Comparison of ENCODE assay signal across 8 mouse cellular contexts in genomic region chr1:30950456-30950835, GRCm38 (mm10). TPM values are rescaled to one million over a fixed set of nuclear protein-coding genes. Genes with fewer than 3 reads are reported as not detected.
DNase-seq lines count a peak whose midpoint lies in the region; ATAC-seq and TF ChIP-seq lines count a peak whose summit lies in the region.

No protein-coding gene starts in this region.

- no peak for ATAC-seq in heart, embryonic 11.5 days (replicated peaks; ENCODE audit: insufficient number of reproducible peaks, low FRiP score, low TSS enrichment)
- no peak for ATAC-seq in hindbrain, embryonic 11.5 days (ENCODE audit: low FRiP score)
- ATAC-seq in midbrain, embryonic 12.5 days (ENCODE audit: low FRiP score, low read depth) = no peak

- H3K27ac ChIP-seq in heart, embryonic 11.5 days (ENCODE audit: low read depth, low read length) = peak overlapping the region; percentile 99
- peak overlapping the region; percentile 98 for H3K27ac ChIP-seq in MEL (ENCODE audit: control insufficient read depth, low read depth, low read length)
- peak overlapping the region; percentile 97 for H3K27ac ChIP-seq in hindbrain, embryonic 11.5 days (ENCODE audit: low read depth, low read length)
- peak overlapping the region; percentile 99 for H3K27ac ChIP-seq in midbrain, embryonic 12.5 days (replicated peaks)

- H3K4me3 ChIP-seq in heart, embryonic 11.5 days (ENCODE audit: low read depth, low read length) = peak overlapping the region; percentile 90
- peak overlapping the region; percentile 44 to 82 for H3K4me3 ChIP-seq in MEL (ENCODE audit: control insufficient read depth in 1 of 2, insufficient read depth in 1 of 2, low read depth in 2 of 2, low read length in 2 of 2)
- H3K4me3 ChIP-seq in hindbrain, embryonic 11.5 days (ENCODE audit: low read depth, low read length) = peak overlapping the region; percentile 92
- peak overlapping the region; percentile 81 for H3K4me3 ChIP-seq in midbrain, embryonic 12.5 days

- H3K27me3 ChIP-seq in heart, embryonic 11.5 days (ENCODE audit: control insufficient read depth, insufficient read depth, low read length) = no peaks in the 10 kb centered on the region
- no peaks in the 10 kb centered on the region for H3K27me3 ChIP-seq in MEL (ENCODE audit: control insufficient read depth in 1 of 2, insufficient read depth in 2 of 2, low read length in 2 of 2)
- H3K27me3 ChIP-seq in hindbrain, embryonic 11.5 days (ENCODE audit: control insufficient read depth, insufficient read depth, low read length) = no peaks in the 10 kb centered on the region
- H3K27me3 ChIP-seq in midbrain, embryonic 12.5 days = no peaks in the 10 kb centered on the region

- WGBS in heart, embryonic 11.5 days (ENCODE audit: insufficient replicate concordance) = 49% methylated on average over 5 of the region's 5 CpGs
- WGBS in hindbrain, embryonic 11.5 days = 55% methylated on average over 5 of the region's 5 CpGs
- 43% methylated on average over 5 of the region's 5 CpGs for WGBS in midbrain, embryonic 12.5 days

- no peaks in the 10 kb centered on the region for H3K9me3 ChIP-seq in heart, embryonic 11.5 days (replicated peaks; ENCODE audit: control insufficient read depth, low read length)
- H3K9me3 ChIP-seq in MEL (replicated peaks; ENCODE audit: insufficient read depth, low read length) = no peaks in the 10 kb centered on the region
- no peaks in the 10 kb centered on the region for H3K9me3 ChIP-seq in hindbrain, embryonic 11.5 days (ENCODE audit: control insufficient read depth, low read length)
- no peaks in the 10 kb centered on the region for H3K9me3 ChIP-seq in midbrain, embryonic 12.5 days

- H3K36me3 ChIP-seq in heart, embryonic 11.5 days (ENCODE audit: control insufficient read depth, insufficient read depth, low read length) = no peaks in the 10 kb centered on the region
- peaks cover 5 to 15% of the 10 kb centered on the region in 2 experiments for H3K36me3 ChIP-seq in MEL (ENCODE audit: control insufficient read depth in 1 of 2, insufficient read depth in 2 of 2, low read length in 2 of 2)
- H3K36me3 ChIP-seq in hindbrain, embryonic 11.5 days (ENCODE audit: control insufficient read depth, insufficient read depth, low read length) = no peaks in the 10 kb centered on the region
- no peaks in the 10 kb centered on the region for H3K36me3 ChIP-seq in midbrain, embryonic 12.5 days

- intact Hi-C loops in heart, postnatal 36 days (cut with DNase I) = no loop called here

- no peak for TF ChIP-seq RAD21 in MEL (IDR thresholded peaks at IDR 0.05; ENCODE audit: low read depth, low read length)

- peak overlapping the region; percentile 71 for H3K4me2 ChIP-seq in heart, embryonic 11.5 days
- H3K4me2 ChIP-seq in hindbrain, embryonic 11.5 days (replicated peaks; ENCODE audit: low read depth, low read length) = peak overlapping the region; percentile 48
- peak overlapping the region; percentile 55 for H3K4me2 ChIP-seq in midbrain, embryonic 12.5 days (replicated peaks)

- H3K4me1 ChIP-seq in heart, embryonic 11.5 days (ENCODE audit: control insufficient read depth, insufficient read depth, low read length) = peaks cover 2% of the 10 kb centered on the region; the same call in 1 of the 2 replicates
- H3K4me1 ChIP-seq in MEL (ENCODE audit: control insufficient read depth in 1 of 2, insufficient read depth in 2 of 2, low read length in 2 of 2) = peaks cover 0 to 3% of the 10 kb centered on the region in 2 experiments; a peak in 1 of 4 replicates
- no peaks in the 10 kb centered on the region for H3K4me1 ChIP-seq in hindbrain, embryonic 11.5 days (replicated peaks; ENCODE audit: control insufficient read depth, insufficient read depth, low read length)
- H3K4me1 ChIP-seq in midbrain, embryonic 12.5 days = peaks cover 19% of the 10 kb centered on the region

- peaks cover 23% of the 10 kb centered on the region for H3K79me2 ChIP-seq in MEL (ENCODE audit: control insufficient read depth, insufficient read depth, low read length, poor library complexity)

- TF ChIP-seq EP300 in MEL (IDR thresholded peaks at IDR 0.05; ENCODE audit: low read depth in 1 of 2, low read length in 2 of 2) = no peak; a peak in 1 of 4 replicates

- no peak for TF ChIP-seq CTCF in MEL (IDR thresholded peaks at IDR 0.05 in 2 of 3, conservative IDR thresholded peaks at IDR 0.05 in 1 of 3; ENCODE audit: control insufficient read depth in 1 of 3, insufficient read depth in 1 of 3, low read depth in 2 of 3, low read length in 3 of 3, poor library complexity in 1 of 3, severe bottlenecking in 1 of 3)

- no peak for TF ChIP-seq POLR2A in MEL (IDR thresholded peaks at IDR 0.05; ENCODE audit: control insufficient read depth in 1 of 2, insufficient read depth in 1 of 2, low read depth in 1 of 2, low read length in 2 of 2, poor library complexity in 1 of 2)

- DNase-seq in heart, postnatal 36 days = no peak
- DNase-seq in MEL (ENCODE audit: low read depth, low spot score) = no peak
- DNase-seq in hindbrain, embryonic 11.5 days (ENCODE audit: low spot score) = peak; percentile 42
- no peak for DNase-seq in adrenal gland, adult 18-20 months (ENCODE audit: low spot score in 2 of 2)
- DNase-seq in ovary, postnatal 14 days (ENCODE audit: low spot score) = no peak
- DNase-seq in thymus, postnatal 0 days (ENCODE audit: low spot score) = no peak

- H3K9ac ChIP-seq in heart, embryonic 11.5 days (ENCODE audit: low read depth, low read length) = peak overlapping the region; percentile 87
- H3K9ac ChIP-seq in MEL (ENCODE audit: control insufficient read depth, low read depth, low read length, poor library complexity, severe bottlenecking) = peak overlapping the region; percentile 84
- H3K9ac ChIP-seq in hindbrain, embryonic 11.5 days (ENCODE audit: low read depth, low read length) = peak overlapping the region; percentile 78
- H3K9ac ChIP-seq in midbrain, embryonic 12.5 days (replicated peaks) = peak overlapping the region; percentile 75

TF ChIP-seq in MEL, 35 proteins besides CTCF, POLR2A, EP300 and RAD21:
- no peak for TF ChIP-seq MAX (IDR thresholded peaks at IDR 0.05; ENCODE audit: low read length)

RNA-seq across cellular contexts. Expression of gene AC153137.1, which starts 27.3 kb away (rescaled TPM):
- not detected in 2 replicates for polyA plus RNA-seq in heart, embryonic 11.5 days (2014; fragmentation: Nextera tagmentation; extraction: Ambion mirVana)
- total RNA-seq in heart, postnatal 36 days (2021) = not detected
- total RNA-seq in MEL (2012; rRNA removed) = not detected in 2 replicates
- not detected for polyA plus RNA-seq in MEL (2012; ENCODE audit: insufficient read depth in 1 of 2, insufficient read length in 2 of 2, low read depth in 1 of 2, low replicate concordance in 2 of 2, missing spikeins in 1 of 2)
- polyA plus RNA-seq in hindbrain, embryonic 11.5 days (2014; fragmentation: Nextera tagmentation; extraction: Ambion mirVana) = not detected in 2 replicates
- not detected in 2 replicates for polyA plus RNA-seq in midbrain, embryonic 12.5 days (2016; fragmentation: Nextera tagmentation; extraction: Ambion mirVana)
- total RNA-seq in adrenal gland, adult 18-20 months (2021) = not detected
- polyA plus RNA-seq in thymus, postnatal 0 days (2015; fragmentation: Nextera tagmentation; extraction: Ambion mirVana) = not detected in 2 replicates
